Mouse (Mus musculus): ENCODE results near the gene Ifnar2.
A peak's percentile ranks its signal among the peaks of the same experiment; 100 is the strongest.

The Ifnar2 gene

GRCm38 (mm10) chr16:91394826-91395410 is 22.3 kb downstream of the Ifnar2 start:
- DNase-seq (ENCODE audit: low spot score), result no peak

GRCm38 (mm10) chr16:91395633-91396392 is 23.2 kb downstream of the Ifnar2 start:
- DNase-seq (ENCODE audit: low spot score), result no peak

DNA sequence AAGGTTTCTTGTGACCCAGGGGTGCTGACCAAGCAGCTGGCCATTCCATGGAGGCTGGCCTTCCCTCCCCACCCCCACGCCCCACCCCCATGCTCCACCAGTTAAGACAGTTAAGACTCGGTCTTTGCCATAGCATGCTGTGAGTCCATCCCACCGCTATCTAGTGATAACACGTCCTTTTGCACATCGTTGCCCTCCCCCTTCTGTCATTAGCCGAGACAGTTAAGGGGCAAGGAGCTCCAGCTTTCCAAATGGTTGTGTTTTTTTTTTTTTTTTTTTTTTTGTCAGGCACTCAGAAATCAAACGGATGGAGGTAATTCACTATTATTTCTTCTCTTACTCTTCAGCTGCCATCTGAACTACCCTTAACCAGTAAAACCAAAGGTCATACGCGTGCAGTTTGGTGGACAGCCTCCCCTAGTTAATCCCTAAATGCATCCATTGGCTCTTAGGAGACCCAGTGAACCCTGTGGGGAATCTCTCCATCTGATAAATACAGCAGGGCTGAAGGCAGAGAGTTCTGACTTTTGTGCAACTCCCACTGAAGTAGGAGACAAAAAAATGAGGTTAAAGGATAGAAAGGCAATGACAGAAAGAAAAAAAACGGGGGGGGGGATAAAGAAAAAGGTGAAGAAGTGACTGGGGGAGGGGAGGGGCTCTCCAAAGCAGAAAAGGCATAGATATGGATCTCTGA is 24.4 kb downstream of the Ifnar2 start:
- DNase-seq (ENCODE audit: low spot score), result no peak

DNA sequence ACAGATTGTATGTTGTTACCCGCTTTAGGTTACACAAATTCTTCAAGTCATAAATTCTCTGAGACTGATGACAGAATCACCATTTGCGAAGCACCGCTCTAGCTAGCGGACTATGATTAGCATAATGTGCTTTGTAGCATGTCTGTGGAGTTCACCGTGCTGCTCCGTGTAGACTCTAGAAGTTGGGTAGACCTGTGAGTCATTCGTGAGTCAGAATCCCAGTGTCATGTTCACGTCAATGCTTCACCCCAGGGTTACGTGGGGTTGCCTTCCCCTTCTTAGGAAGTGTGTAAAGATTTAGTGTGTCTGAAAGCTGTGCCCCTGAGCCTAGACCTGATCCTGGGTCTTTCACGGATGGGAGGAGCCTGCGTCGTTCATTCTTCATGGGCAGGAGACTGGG is 25.4 kb downstream of the Ifnar2 start:
- DNase-seq (ENCODE audit: low spot score), result no peak

GRCm38 (mm10) chr16:91398944-91399343 is 26.4 kb downstream of the Ifnar2 start:
- no peak for DNase-seq (ENCODE audit: low spot score)

DNA sequence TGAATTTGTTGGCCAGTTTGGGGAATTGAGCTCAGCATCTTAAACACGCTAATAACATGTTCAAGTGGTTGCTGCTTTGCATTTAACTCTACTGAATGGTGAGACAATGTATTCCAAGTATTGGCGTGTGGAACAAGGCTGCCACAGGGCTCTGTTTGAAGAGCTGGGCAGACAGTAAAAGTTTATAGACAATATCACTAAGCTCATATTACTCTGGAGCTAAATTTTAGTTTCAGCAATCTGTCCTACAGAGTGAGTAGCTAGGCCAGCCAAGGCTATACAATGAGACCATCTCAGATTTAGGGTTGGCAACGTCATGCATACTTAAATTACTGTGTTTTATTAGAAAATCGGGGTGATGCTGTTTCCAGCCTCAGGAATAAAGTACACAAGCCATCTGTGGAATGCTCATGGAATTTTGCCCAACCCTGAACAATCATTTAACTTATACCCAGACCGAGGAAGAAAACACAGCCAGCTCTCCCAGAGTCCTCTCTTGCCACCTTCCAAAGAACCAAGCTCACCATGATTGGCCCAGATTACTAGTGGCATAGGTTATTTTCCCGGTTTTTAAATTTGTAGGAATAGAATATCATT is 29.1 kb downstream of the Ifnar2 start:
- DNase-seq (ENCODE audit: low spot score), result no peak

DNA sequence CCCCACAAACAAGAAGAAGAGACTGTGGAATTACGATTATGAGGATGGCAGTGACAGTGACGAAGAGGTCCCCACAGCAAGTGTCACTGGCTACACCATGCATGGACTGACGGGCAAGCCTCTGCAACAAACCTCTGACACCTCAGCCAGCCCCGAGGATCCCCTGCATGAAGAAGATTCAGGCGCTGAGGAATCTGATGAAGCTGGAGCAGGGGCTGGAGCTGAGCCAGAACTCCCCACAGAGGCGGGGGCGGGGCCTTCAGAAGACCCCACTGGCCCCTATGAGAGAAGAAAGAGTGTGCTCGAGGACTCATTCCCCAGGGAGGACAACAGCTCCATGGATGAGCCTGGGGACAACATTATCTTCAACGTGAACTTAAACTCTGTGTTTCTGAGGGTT is 31.2 kb downstream of the Ifnar2 start:
- no peak for DNase-seq (ENCODE audit: low spot score)

DNA sequence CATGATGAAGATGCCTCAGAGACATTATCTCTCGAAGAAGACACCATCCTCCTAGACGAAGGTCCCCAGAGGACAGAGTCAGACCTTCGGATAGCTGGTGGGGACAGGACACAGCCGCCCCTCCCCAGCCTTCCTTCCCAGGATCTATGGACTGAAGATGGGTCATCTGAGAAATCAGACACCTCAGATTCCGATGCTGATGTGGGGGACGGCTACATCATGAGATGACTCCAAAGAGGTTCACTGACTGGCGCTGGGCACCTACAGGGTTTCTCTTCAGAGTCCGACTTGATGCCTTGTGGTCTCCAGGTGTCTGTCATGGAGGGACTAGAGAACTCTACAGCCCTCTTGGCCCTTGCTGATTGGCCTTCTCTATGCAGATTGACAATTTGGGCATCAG is 31.6 kb downstream of the Ifnar2 start:
- DNase-seq (ENCODE audit: low spot score), result no peak

GRCm38 (mm10) chr16:91404828-91405577 is 32.4 kb downstream of the Ifnar2 start:
- no peak for DNase-seq (ENCODE audit: low spot score)

DNA sequence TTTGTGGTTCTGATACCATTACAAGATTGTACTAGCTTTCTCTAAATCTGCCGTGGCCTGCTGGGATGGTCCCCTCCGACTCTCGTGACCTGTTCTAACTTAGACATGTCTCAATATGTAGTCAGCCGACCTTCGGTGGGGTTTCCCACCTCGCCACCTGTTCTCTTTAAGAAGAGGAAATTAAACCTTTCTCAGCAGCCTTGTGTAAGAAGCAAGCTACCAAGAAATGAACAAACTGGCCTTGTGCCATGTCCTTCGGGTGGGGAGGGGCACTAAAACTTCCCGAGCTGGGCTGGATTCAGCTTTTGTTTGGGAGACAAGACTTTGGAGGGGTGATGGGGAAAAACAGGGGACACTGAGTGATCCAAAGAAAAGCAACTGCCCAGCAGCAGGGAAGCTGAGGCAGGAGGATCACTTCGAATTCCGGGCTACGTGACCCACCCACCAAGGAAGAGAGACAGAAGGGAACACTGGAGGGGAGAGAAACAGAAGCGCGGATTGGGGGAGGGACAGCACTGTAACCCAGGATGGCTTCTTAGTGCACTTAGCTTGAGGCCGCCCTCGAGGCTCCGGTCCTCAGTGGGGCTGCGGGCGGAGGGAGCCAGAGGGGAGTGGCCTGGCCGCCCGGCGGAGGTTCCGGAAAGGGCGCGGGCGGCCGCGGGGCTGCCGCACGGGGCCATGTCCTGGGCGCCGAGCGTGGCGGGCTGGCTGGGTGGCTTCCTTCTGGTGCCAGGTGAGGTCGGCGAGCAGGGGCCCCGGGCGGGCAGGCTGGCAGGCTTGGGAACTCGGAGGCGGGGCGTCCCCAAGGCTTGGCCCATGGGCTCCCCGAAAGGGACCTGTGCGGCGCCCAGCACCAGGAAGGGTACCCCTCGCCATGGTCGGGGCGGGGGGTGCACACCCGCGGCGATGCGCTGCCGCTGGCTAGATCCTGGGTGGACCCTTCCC is 33.3 kb downstream of the Ifnar2 start, which contains the start of gene Il10rb:
Il10rb (plus strand) TSS at position 525 of the 945 bp plus-strand sequence.
- DNase-seq (ENCODE audit: low spot score), result peak; percentile 60

DNA sequence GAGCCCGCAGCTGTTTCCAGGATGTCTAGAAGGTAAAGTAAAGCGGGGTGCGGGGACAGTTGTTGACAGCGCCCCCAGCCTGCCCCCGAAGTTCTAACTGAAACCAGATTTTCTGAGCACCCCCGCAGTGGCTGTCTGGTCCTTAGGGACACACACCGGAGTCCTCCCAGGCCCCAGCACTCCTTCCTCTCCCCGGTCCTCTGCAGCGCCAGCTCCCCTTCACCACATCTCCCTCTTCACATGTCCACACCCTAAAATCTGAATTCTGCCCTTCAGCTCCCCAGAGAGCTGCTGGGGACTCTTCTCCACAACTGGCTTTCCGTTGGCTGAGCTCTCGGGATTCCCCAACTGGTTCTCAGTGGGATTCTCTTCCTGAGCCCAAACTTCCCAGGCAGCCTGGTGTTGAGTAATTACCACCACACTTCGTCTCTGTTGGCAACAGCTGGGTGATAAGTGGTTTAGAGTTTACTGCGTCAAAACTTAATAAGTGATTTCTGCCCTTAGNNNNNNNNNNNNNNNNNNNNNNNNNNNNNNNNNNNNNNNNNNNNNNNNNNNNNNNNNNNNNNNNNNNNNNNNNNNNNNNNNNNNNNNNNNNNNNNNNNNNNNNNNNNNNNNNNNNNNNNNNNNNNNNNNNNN is 34.1 kb downstream of the Ifnar2 start:
- peak; percentile 56 for DNase-seq (ENCODE audit: low spot score)

DNA sequence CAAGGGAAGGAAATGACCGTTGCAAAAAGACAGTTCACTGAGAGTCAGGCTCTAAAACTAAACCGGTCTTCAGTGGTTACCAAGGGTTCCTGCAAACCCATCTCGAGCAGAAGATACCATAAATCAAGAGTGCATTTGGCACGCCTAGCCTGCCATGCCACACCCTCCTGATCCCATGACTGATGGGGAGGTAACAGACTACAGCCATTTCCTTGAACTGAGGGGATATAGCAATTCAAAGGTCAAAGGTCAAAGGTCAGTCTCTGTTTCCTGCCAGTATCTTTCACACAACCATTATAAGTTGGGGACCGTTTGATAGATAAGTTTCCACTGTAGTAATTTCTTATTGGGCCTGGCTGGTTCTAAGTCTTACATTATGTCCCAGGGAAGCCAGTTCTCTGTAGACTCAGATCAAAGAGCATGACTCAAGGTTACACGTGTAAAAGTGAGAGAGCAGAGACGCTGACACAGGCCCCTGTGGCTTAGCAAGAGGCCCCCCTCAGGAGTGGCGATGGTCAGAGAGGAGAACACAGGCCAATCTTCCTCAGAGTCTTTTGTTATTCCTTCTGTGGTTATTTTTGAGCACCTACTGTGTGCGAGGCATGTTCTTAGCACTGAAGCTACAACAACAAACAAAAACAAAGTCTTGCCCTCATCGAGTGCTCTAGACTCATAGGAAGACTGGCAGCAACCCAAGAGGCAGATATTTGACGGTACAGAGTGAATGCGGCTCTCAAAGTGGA is 40.7 kb downstream of the Ifnar2 start:
- DNase-seq (ENCODE audit: low spot score), result peak; percentile 22

DNA sequence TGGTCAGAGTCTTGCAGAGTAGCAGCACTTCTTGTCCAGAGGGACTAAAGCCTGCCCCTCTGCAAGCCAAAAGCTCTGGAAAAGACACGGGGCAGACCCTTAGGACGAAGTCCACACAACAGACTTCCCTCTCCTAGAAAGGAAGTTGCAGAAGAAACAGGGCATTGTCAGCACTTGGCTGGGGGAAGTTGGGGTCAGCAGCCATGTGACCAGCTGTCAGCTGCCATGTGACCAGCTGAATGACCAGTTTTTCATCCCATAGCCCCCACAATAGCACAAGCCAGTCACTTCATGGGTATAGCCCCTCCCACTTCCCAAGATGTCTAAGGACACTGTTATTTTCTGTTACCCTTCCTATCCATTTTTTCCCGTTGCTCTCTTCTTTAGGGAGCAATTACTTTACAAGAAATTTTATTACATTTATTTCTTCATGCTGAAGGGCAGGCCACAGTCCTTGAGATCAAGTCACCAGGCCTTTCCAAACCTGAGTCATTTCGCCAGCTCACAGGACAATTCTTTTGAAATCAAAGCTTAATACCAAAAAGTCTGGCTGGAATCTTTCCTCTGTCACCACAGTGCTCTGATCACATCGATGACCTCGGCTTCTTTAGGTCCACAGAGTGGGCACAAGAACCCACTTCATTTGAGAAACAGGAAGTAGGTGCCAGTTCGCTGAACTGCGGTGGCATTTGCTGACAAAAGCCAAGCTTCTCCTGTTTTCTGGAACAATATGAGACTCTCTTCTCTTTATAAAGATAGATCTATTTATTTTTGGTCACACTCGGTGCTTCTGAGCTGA is 43.0 kb downstream of the Ifnar2 start:
- no peak for DNase-seq (ENCODE audit: low spot score)

GRCm38 (mm10) chr16:91416357-91416756 is 43.8 kb downstream of the Ifnar2 start:
- no peak for DNase-seq (ENCODE audit: low spot score)

GRCm38 (mm10) chr16:91416938-91417337 is 44.4 kb downstream of the Ifnar2 start:
- no peak for DNase-seq (ENCODE audit: low spot score)

- DNase-seq (ENCODE audit: low spot score), result no peak
Observed at GRCm38 (mm10) chr16:91418531-91418930, 45.9 kb downstream of the Ifnar2 start.

DNA sequence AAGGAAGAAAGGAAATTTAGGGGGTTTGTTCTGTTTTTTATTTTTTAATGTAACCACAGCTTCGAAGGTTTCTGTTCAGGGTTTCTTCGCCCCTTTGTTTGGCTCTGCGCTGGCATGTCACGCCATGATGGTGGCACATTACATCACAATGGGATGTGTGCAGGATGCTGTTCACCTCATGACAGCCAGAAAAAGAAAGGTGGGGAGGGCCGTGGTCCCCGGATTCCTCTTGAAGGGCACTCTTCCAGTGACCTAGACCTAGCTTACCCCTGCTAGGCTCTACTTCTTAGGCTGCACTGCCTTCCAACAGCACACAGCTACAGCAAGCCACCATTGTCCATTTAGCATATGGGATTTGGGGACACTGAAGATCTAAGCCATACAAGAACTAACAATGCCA is 53.2 kb downstream of the Ifnar2 start:
- no peak for DNase-seq (ENCODE audit: low spot score)

GRCm38 (mm10) chr16:91426586-91426985 is 54.0 kb downstream of the Ifnar2 start:
- DNase-seq (ENCODE audit: low spot score), result no peak

DNA sequence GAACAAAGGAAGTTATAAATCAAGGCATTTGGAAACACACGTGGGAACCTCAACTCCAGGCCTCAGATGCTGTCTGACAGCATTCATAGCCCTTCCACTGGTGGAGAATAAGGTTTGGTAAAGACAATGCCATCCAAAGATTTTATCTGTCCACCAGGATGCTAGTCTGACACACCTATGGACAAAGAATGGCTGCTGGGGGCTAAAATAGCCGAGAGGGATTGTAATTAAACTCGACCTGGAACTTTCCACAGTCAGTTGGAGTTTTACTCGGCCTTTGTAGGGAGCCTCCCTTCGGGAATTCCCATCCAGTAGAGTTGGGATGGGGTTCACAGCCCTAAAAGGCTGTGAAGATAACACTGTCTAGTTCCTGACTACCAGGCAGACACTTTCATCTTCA is 54.9 kb downstream of the Ifnar2 start:
- DNase-seq (ENCODE audit: low spot score), result no peak

Data from embryo, embryonic 10.5 days (tissue).